Mouse (Mus musculus): ENCODE results near the gene Olfr279. TPM values are rescaled to one million over a fixed set of nuclear protein-coding genes. Genes with fewer than 3 reads are reported as not detected.

Gene Olfr279
- polyA plus RNA-seq (2012; rRNA removed), result not detected in 2 replicates

DNA sequence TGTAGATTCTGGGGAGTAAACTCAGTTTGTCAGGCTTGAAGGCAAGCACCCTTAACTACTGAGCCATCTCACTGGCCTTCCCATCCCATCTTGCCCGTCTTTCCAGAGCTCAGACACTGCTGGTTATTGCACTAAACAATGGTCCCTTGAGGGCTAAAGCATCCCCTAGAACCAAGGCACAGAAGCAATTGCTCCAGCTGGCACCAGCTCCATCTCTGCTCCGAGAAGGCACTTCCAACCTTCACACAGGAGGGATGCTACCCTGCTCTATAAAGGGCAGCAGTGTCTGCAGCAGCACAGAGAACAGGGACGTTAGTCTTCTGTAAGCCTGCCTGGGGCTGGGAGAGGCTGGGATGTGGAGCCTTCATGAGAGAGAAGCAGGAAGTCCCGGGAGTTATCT lies at the start of gene Olfr279:
TSS of gene Olfr279 (plus strand) at position 301 of the 400 bp plus-strand sequence.

DNA sequence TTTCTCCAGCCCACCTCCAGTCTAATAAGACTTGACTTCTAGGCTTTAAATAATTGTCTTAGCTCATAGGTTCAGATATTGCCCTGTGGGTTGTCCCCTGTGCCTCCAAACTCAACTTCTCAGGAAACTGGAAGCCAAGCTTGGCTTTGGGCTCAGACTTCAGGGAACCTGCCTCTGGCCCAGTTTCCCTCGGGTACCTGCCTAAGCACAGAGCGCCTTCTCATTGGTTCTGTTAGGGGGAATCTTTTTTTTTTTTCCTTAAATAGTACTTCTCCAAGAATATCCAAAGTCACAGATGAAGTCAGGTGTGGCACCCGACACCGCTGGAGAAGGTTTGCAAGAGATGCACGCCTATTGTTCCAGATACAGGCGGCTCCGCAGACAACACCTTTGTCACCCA lies 39.9 kb upstream of the Olfr279 start, which contains the start of gene Olfr281:
TSS of gene Olfr281 (plus strand) at position 301 of the 400 bp plus-strand sequence.

GRCm38 (mm10) chr15:98469596-98469995 lies 22.6 kb upstream of the Olfr279 start, which contains the start of gene OR5BS1P:
Gene OR5BS1P, plus strand, starts transcription at chr15:98469896.

GRCm38 (mm10) chr15:98482701-98483100 lies 9.5 kb upstream of the Olfr279 start, which contains the start of gene Lalba:
Gene Lalba, minus strand, starts transcription at chr15:98482721.

GRCm38 (mm10) chr15:98533881-98534627 lies 41.9 kb downstream of the Olfr279 start, which contains the start of gene Kansl2:
Gene Kansl2, minus strand, starts transcription at chr15:98534264.

Other genes with a start within 250 kb of the Olfr279 start
- not detected in 2 replicates for gene H1fnt, start 235.1 kb upstream of the Olfr279 start, polyA plus RNA-seq (2012; rRNA removed)
- 0.21 and 0.25 TPM in 2 replicates for gene Zfp641, start 196.2 kb upstream of the Olfr279 start, polyA plus RNA-seq (2012; rRNA removed)
- gene Olfr285, start 175.0 kb upstream of the Olfr279 start, polyA plus RNA-seq (2012; rRNA removed), result not detected in 2 replicates
- not detected in 2 replicates for gene Olfr284, start 151.4 kb upstream of the Olfr279 start, polyA plus RNA-seq (2012; rRNA removed)
- not detected in 2 replicates for gene Olfr283, start 111.5 kb upstream of the Olfr279 start, polyA plus RNA-seq (2012; rRNA removed)
- not detected in 2 replicates for gene Olfr282, start 61.2 kb upstream of the Olfr279 start, polyA plus RNA-seq (2012; rRNA removed)
- gene Olfr281, start 39.8 kb upstream of the Olfr279 start, polyA plus RNA-seq (2012; rRNA removed), result not detected in 2 replicates
- gene OR5BS1P, start 22.5 kb upstream of the Olfr279 start, polyA plus RNA-seq (2012; rRNA removed), result not detected in 2 replicates
- not detected in 2 replicates for gene Lalba, start 9.7 kb upstream of the Olfr279 start, polyA plus RNA-seq (2012; rRNA removed)
- 19.0 and 19.6 TPM in 2 replicates for gene Kansl2, start 41.9 kb downstream of the Olfr279 start, polyA plus RNA-seq (2012; rRNA removed)
- 6.7 TPM in 2 replicates for gene Ccnt1, start 78.5 kb downstream of the Olfr279 start, polyA plus RNA-seq (2012; rRNA removed)
- gene 4930415O20Rik, start 78.6 kb downstream of the Olfr279 start, polyA plus RNA-seq (2012; rRNA removed), result 0.06 TPM in 1 of 2 replicates, not detected in the other
- 14.0 and 17.8 TPM in 2 replicates for gene Adcy6, start 117.7 kb downstream of the Olfr279 start, polyA plus RNA-seq (2012; rRNA removed)
- 1.2 TPM in 2 replicates for gene Cacnb3, start 138.4 kb downstream of the Olfr279 start, polyA plus RNA-seq (2012; rRNA removed)
- 16.7 and 18.6 TPM in 2 replicates for gene Ddx23, start 170.5 kb downstream of the Olfr279 start, polyA plus RNA-seq (2012; rRNA removed)
- gene Rnd1, start 185.1 kb downstream of the Olfr279 start, polyA plus RNA-seq (2012; rRNA removed), result 1.9 and 2.1 TPM in 2 replicates
- 0.03 and 0.04 TPM in 2 replicates for gene Ccdc65, start 215.8 kb downstream of the Olfr279 start, polyA plus RNA-seq (2012; rRNA removed)
- 136 and 198 TPM in 2 replicates for gene Fkbp11, start 235.8 kb downstream of the Olfr279 start, polyA plus RNA-seq (2012; rRNA removed)